Mouse (Mus musculus) left cerebral cortex, postnatal 10 days (tissue): ENCODE results near the gene Syce1. TPM values are rescaled to one million over a fixed set of nuclear protein-coding genes. Genes with fewer than 3 reads are reported as not detected.
A peak's percentile ranks its signal among the peaks of the same experiment; 100 is the strongest.

ENCODE experiments used
- DNase-seq, 2 experiments: peaks; one replicate each; pipeline ENCODE4 v3.0.0; 2021 to 2022; ENCODE audit warnings: low spot score in 2 of 2, mixed read lengths in 1 of 2; ENCODE audit errors: extremely low spot score in 1 of 2
- intact Hi-C: fragments of 180-260 bp; cut with DNase I; formaldehyde crosslinking; loops from one replicate; pipeline ENCODE4 v1.15.1; 2025
- total RNA-seq, 2 experiments: library from RNA; stranded (reverse); gene quantifications; 2 replicates each; pipeline ENCODE4 v1.2.3; 2021

Syce1 gene
- under 1 TPM in 1 of 2 experiments, not detected in 1; 0.54 TPM for total RNA-seq

DNA sequence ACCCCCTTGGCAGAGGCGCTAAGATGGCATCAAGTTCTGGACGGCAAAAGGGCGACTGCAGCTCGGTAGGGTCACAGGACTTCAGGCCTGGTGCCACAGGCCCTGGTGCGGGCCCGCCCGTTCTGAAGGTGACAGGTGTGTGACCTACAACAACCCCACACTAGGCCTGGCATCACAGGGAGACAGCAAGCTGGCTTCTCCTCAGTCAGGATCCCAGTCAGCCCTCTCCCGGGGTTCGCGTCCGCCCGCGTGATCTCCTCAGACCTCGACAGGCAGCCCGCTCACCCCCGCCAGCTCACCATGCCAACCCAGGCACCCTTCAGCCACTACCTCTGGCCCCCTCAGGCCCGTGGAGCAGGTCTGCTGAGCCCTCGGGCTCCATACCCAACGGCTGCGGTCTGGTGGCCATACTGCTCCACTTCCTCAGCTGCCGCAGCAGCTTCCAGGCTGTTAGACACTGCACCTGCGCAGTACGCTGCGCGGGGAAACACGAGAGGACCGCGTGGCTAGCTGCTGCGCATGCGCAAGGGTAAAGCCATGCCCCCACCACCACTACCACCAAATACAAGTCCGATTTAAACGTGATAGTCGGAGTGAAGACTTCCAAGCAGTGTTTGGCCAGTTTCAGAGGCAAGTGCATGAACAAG, at the start of gene Syce1:
Gene Syce1, minus strand, starts transcription at position 447 of the 647 bp plus-strand sequence.
- intact Hi-C loops = no loop called here
- DNase-seq = no peak

- intact Hi-C loops = no loop called here
- no peak for DNase-seq
These were observed 48.8 kb upstream of the Syce1 start for GRCm38 (mm10) chr7:140836243-140837115.

- intact Hi-C loops = no loop called here
- no peak for DNase-seq
These were observed 48.1 kb upstream of the Syce1 start for GRCm38 (mm10) chr7:140835758-140836087.

- DNase-seq = no peak
- intact Hi-C loops = no loop called here
These were observed 47.5 kb upstream of the Syce1 start, which contains the start of gene Urah for GRCm38 (mm10) chr7:140834968-140835757. TSS of gene Urah (plus strand) at chr7:140835018.

DNA sequence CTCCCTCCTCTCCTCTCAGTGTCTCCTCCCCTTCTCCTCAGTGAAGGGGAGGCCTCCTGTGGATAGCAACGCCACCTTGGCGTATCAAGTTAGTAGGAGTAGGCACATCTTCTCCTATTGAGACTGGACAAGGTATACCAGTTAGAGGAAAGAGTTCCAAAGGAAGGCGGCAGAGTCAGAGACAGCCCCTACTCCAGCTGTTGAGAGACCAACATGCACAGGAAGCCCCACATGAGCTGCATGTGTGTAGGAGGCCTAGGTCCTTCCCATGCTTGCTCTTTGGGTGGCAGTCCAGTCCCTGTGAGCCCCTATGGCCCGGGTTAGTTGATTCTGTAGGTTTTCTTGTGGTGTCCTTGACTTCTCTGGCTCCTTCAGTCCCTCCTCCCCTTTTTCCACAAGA, 45.7 kb upstream of the Syce1 start:
- intact Hi-C loops = no loop called here
- DNase-seq = peak in 1 of 2 experiments; percentile 6

- intact Hi-C loops = no loop called here
- DNase-seq = no peak
These were observed 43.8 kb upstream of the Syce1 start for GRCm38 (mm10) chr7:140831447-140831846.

DNA sequence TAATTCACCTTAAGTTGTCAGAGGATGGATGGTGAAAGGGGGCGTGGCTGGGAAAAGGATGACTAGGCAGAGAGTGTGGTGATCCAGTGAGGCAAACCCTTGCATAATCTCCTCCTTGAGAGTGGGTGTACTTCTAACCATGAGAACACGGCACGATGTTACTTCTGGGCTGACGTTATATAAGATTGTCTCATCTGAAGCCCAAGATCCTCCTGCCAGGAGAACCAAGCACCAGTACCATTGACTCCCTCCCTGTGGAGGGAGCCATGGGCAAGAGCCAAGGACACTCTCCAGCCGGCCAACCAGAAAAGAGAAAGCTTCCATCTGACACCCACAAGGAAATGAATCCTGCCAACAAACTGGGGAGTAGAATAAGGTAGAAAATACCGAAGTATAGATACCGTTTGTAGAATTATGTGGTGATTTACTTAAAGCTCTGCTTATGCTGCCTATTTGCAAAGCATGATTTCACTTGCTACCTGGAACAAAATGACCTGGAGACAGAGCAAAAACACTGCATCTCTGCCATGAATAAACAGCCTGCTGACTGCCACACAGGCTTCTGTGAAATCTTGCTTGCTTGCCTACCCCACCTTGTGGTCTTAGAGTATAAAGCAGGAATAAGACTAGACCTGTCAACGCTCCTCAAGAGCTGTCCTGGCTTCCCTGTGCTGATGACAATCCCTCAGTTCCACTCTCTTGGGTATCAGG, 40.7 kb upstream of the Syce1 start:
- intact Hi-C loops = loop anchor here (10.0 kb wide), 2 partner anchors 644 to 674 kb away; partner anchors contain the start of gene Sprn
- DNase-seq = peak in 1 of 2 experiments; percentile 64

DNA sequence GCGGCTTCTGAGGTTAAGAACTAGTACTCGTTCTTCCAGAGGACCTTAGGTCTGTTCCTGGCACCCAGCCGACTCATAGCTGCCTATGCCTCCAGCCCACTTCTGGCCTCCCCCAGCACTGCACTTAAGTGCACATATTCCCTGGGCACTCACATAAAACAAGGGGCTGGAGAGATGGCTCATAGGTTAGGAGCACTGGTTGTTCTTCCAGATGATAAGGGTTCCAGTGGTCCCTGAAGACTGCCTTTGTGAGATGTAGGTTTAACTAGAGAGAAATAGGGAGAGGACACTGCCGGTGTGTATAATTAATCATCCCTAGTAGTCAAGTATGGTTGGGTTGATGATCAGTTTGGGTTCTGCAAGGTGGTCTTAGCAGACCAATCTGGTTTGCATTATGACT, 35.1 kb upstream of the Syce1 start:
- intact Hi-C loops = loop anchor here (10.0 kb wide), 2 partner anchors 638 to 668 kb away; partner anchors contain the start of gene Sprn
- DNase-seq = no peak

DNA sequence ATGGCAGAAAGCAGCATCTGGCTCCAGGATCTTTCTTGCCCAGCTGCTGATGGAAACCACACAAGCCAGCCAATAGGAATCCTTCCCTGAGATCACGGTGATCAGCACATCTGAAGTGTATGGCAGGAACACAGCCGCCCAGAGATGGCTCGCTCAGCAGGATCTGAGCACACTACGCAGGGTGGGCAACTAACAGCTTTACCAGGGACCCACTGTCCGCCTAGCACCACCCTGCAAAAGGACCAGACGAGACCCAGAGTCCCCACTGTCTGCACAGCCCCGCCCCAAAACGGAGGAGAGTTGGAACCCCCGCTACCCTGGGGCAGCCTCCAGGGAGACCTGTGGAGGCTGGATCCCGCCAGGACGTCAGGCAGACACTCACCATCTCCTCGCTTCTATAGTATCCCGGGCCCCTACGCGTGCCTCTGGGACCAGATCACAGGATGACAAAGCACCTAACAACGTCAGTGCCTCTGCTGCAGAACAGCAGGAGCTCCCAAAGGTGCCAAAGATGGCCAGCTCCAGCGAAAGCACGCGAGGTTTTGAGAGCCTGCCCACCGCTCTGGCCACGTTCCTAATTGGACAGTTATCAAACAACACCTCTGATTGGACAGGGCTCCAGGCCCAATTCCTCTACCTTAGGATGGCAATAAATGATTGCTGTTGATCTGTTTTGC, 34.1 kb upstream of the Syce1 start, which contains the start of gene Zfp941:
Gene Zfp941, minus strand, starts transcription at position 526 of the 677 bp plus-strand sequence.
- intact Hi-C loops = loop anchor here (10.0 kb wide), 2 partner anchors 637 to 667 kb away; partner anchors contain the start of gene Sprn
- DNase-seq = peak; percentile 52 to 82

DNA sequence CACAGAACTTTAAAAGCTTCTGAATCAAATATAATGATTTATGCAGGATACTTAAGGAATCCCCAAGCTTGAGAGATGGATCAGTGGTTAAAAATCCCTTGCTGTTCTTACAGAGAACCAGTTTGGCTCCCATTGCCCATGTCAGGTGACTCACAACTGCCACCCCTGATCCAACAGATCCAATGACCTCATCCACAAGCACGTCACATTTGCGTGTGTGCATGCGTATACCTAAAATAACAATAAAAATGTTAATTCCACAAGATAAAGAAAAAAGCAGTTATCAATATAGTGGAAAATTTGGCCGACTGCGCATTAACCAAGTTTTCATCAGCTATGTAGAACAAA, 33.6 kb upstream of the Syce1 start:
- no peak for DNase-seq
- intact Hi-C loops = loop anchor here (10.0 kb wide), 2 partner anchors 636 to 666 kb away; partner anchors contain the start of gene Sprn

DNA sequence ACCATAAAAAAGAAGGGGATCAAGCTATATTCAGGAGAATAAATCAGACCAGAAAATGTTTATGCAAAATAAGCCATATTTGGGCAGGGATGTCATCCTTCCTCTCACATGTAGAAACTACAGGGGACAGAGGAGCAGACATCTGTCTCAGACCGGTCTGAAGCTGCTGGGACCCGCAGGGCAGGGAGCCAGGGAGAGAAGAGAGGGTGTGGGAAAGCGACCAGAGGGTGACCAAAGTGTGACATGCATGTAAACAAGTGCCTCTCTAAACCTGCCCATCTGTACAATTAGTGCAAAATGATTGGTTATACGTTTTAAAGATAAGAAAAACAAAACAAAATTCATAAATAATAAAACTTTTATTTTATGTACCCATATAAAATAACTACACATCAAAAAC, 32.5 kb upstream of the Syce1 start:
- intact Hi-C loops = loop anchor here (10.0 kb wide), 2 partner anchors 635 to 665 kb away; partner anchors contain the start of gene Sprn
- DNase-seq = no peak

DNA sequence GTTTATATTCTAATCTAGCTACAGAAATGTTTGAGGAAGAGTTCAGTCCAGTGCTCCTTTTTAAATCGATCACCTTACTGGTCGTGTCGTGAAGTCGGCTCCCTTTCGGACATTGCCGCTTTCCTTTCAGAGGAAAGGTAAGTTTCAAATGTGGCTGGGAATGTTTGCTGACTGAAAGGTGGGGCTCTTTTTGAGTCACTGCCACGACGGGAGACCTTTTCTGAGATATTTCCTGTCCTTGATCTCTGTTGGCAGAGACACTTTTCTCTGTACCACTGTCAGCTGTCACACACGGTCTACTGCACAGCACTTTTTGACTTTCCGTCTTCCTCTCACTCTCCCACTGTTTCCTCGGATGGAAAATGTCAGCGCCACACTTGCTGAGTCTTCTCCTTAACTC, 25.2 kb upstream of the Syce1 start:
- intact Hi-C loops = no loop called here
- DNase-seq = no peak

- peak in 1 of 2 experiments; percentile 41 for DNase-seq
- intact Hi-C loops = no loop called here
These were observed 24.1 kb upstream of the Syce1 start for GRCm38 (mm10) chr7:140811714-140812113.

DNA sequence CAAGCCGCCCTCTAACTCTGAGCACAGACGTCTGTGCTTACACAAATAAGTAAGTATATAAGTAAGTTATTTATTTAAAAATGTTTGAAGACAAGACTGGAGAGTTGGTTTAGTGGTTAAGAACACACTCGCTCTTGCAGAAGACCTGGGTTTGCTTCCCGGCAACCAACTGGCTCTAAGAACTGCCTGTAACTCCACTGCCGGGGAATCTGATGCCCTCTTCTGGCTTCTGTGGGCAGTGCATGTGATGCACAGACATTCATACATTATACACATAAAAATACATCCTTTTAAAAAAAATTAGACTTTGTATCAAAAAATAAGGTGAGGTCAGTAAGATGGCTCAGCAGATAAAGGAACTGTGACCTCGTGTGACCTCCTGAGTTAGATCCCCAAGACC, 22.8 kb upstream of the Syce1 start:
- intact Hi-C loops = no loop called here
- DNase-seq = no peak

DNA sequence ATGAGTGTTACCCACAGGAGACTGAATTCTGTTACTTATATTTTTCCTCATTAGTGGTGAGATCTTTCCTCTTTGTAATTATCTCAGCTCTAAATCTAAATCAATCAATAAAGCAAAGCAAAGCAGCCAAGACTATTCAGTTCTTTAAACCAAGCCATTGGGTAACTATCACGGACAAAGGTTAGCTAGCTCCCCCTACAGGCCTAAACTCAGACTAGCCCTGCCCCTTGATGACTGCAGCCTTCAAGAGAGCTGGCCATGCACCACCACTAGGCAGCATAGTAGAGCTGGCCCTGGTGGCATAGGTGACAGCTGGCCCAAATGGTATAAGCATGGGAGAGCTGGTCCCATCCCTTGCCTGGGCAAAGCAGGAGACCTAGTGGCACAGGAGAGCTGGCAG, 18.1 kb upstream of the Syce1 start:
- intact Hi-C loops = no loop called here
- peak; percentile 24 to 56 for DNase-seq

DNA sequence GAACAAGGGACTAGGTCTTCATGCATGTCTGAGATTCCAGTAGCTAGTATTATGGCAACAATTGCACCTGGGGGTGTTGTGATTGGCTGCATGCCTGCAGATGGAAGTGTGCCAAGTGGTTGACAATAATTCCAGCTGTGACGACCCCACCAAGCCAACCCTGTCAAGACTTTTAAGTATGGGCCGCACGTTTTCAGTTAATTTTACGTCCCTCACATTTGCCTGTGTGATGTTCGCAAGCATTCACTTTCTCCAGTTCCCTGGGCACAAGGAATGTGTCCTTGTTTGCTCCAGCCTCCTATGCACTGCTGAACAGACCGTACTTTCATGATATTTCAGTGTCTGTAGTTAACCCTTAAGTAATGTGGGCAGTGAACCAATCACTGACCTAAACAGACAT, 15.0 kb upstream of the Syce1 start:
- intact Hi-C loops = no loop called here
- DNase-seq = peak in 1 of 2 experiments; percentile 35

- intact Hi-C loops = no loop called here
- no peak for DNase-seq
These were observed 10.6 kb upstream of the Syce1 start for GRCm38 (mm10) chr7:140798212-140798611.

DNA sequence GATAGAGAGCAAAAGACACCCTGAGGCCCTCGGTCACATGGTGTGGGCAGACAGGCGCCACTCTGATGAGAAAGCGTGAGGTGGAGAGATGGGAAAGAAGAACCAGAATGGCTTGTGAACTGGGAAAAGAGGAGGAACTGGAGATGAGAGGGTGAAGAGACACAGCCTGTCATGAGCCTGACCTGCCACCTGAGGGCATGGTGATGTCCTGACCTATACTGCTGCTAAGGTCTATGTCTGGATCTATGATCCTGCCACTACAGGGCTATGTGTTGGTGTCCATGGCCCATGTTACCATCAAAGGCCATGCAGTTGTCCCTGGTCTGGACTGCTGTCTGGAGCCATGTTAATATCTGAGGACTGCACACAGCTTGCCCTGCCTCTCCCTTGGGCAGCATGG, 10.0 kb upstream of the Syce1 start:
- DNase-seq = no peak
- intact Hi-C loops = no loop called here
